Mouse (Mus musculus) limb, embryonic 14.5 days (tissue): Measurements from ENCODE around the gene Itpr2. TPM values are rescaled to one million over a fixed set of nuclear protein-coding genes. Genes with fewer than 3 reads are reported as not detected.
A peak's percentile ranks its signal among the peaks of the same experiment; 100 is the strongest.

ENCODE experiments used
- ATAC-seq: fragments of 200-750 bp; cut with Nextera tagmentation; 2 replicates; pipeline ENCODE4 v1.8.0; 2017; ENCODE audit warnings: low read depth, moderate number of reproducible peaks, moderate TSS enrichment; ENCODE audit not compliant: low FRiP score
- DNase-seq: peaks from one replicate; pipeline ENCODE4 v3.0.0-alpha.2; 2015; ENCODE audit warnings: low spot score
- H3K27ac ChIP-seq: fragments of 300-500 bp; sonication (generic); replicated peaks from 2 replicates; pipeline ENCODE4 v1.5.1; 2014; ENCODE audit warnings: low read depth, mild to moderate bottlenecking, low read length, moderate library complexity, mixed read lengths
- H3K27me3 ChIP-seq: fragments of 300-500 bp; sonication (generic); 2 replicates; pipeline ENCODE4 v1.6.1; 2014; ENCODE audit warnings: low read length, mixed read lengths; ENCODE audit not compliant: control insufficient read depth, insufficient read depth
- H3K36me3 ChIP-seq: fragments of 300-500 bp; sonication (generic); 2 replicates; pipeline ENCODE4 v1.6.1; 2014; ENCODE audit warnings: mild to moderate bottlenecking, low read length, moderate library complexity, mixed read lengths; ENCODE audit not compliant: control insufficient read depth, insufficient read depth
- H3K4me1 ChIP-seq: fragments of 300-500 bp; sonication (generic); 2 replicates; pipeline ENCODE4 v1.6.1; 2014; ENCODE audit warnings: antibody characterized with exemption, low read length, mixed read lengths; ENCODE audit not compliant: control insufficient read depth, insufficient read depth
- H3K4me2 ChIP-seq: fragments of 300-500 bp; sonication (generic); replicated peaks from 2 replicates; pipeline ENCODE4 v1.6.1; 2014; ENCODE audit warnings: low read depth, mild to moderate bottlenecking, low read length, moderate library complexity; ENCODE audit not compliant: severe bottlenecking
- H3K4me3 ChIP-seq: fragments of 300-500 bp; sonication (generic); replicated peaks from 2 replicates; pipeline ENCODE4 v1.5.1; 2014; ENCODE audit warnings: low read length
- H3K9ac ChIP-seq: fragments of 300-500 bp; sonication (generic); 2 replicates; pipeline ENCODE4 v1.6.1; 2014; ENCODE audit warnings: mild to moderate bottlenecking, low read depth, low read length, moderate library complexity; ENCODE audit not compliant: severe bottlenecking
- H3K9me3 ChIP-seq: fragments of 300-500 bp; sonication (generic); 2 replicates; pipeline ENCODE4 v1.6.1; 2016; ENCODE audit warnings: low read length; ENCODE audit not compliant: control insufficient read depth
- POLR2A ChIP-seq: fragments of 200-500 bp; IDR thresholded peaks from 2 replicates; pipeline ENCODE4 v1.8.0; 2012; ENCODE audit warnings: inconsistent platforms, mild to moderate bottlenecking, moderate library complexity, borderline replicate concordance; ENCODE audit not compliant: insufficient read depth, insufficient read length; ENCODE audit errors: extremely low read depth
- WGBS: fragments of 180-500 bp; shearing (Covaris S2); extraction: QIAGEN DNeasy Blood & Tissue Kit; methylation state at CpG from one replicate; pipeline ENCODE4 v1.1.7; 2014; 5-methylcytosine and 5-hydroxymethylcytosine counted together
- polyA plus RNA-seq, 2 experiments: library from polyadenylated mRNA; depleted of rRNA in 1 of 2; stranded (reverse) in 1 of 2; unstranded in 1 of 2; fragments of >200 nt; fragmentation: Nextera tagmentation in 1 of 2; extraction: Ambion mirVana in 1 of 2; gene quantifications; 2 replicates each; pipeline versions ENCODE4 v1.2.1 to v1.2.3; 2012 to 2014

Gene Itpr2
- polyA plus RNA-seq, 2 experiments: 4.7 to 11.3 TPM

DNA sequence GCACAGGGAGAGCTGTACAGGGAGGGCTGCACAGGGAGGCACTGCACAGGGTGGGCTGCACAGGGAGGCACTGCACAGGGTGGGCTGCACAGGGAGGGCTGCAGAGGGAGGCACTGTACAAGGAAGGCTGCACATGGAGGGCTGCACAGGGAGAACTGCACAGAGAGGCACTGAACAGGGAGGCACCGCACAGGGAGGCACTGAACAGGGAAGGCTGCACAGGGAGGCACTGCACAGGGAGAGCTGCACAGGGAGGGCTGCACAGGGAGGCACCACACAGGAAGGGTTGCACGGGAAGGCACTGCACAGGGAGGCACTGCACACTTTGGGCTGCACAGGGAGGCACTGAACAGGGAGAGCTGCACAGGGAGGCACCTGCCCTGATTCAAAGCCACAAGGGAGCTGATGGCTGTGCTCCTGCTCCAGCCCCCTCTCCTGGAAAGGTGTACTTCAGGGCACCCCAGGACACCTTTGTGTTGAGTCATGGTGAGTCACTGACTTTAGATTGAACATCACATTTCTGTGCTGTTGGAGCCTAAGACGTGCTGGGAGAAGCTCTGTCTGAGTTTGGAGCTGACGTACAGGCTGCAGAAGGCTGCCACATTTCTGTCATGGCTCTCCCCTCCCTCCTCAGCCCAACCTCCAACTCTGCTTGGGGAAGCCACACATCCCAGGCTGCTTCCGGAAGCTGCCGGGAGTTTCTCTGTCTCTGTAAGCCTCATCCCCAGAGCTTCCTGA is 98.9 kb downstream of the Itpr2 start:
- H3K4me2 ChIP-seq: no peak overlapping the region

DNA sequence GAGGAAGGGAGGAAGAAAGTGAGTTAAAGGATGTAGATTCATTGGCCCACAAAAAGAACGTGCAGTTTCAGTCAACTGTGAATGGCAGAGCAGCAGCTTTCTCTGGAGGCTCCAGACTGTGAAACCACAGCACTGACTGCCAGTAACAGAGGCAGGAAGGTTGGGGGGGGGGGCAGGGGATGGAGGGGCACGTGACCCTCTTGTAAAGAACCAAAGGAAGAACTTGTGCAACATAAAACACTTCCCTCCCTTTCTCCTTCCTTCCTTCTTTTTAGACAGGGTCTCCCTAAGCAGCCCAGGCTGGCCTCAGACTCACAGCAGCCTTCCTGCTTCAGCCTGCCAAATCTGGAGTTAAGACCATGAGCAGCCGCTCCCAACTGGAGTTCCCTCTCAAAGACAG is 104.2 kb downstream of the Itpr2 start:
- H3K36me3 ChIP-seq: no peaks in the 10 kb centered on the region
- 0 out of 2 replicates have a peak, but pooled peaks cover 2% of the 10 kb centered on the region for H3K9me3 ChIP-seq
- DNase-seq (no peak), ATAC-seq (no peak)
- no peak overlapping the region for H3K27ac ChIP-seq
- no peak overlapping the region for H3K9ac ChIP-seq
- TF ChIP-seq POLR2A: no peak
- no peak overlapping the region for H3K4me3 ChIP-seq
- no peak overlapping the region for H3K4me2 ChIP-seq
- WGBS: 65% methylated on average over 3 of the region's 3 CpGs
- no peaks in the 10 kb centered on the region for H3K27me3 ChIP-seq
- peaks cover 12% of the 10 kb centered on the region for H3K4me1 ChIP-seq

More for the DNA sequence above, 98.9 kb downstream of the Itpr2 start:
- no peak for TF ChIP-seq POLR2A
- Histone ChIP-seq H3K9me3 (no peaks in the 10 kb centered on the region), H3K27me3 (no peaks in the 10 kb centered on the region), H3K4me3 (no peak overlapping the region), H3K27ac (peak overlapping the region; percentile 52), H3K9ac (no peak overlapping the region), H3K36me3 (no peaks in the 10 kb centered on the region), H3K4me1 (peaks cover 23% of the 10 kb centered on the region)
- ATAC-seq (no peak), DNase-seq (no peak)
- WGBS: 34% methylated on average over 6 of the region's 6 CpGs

DNA sequence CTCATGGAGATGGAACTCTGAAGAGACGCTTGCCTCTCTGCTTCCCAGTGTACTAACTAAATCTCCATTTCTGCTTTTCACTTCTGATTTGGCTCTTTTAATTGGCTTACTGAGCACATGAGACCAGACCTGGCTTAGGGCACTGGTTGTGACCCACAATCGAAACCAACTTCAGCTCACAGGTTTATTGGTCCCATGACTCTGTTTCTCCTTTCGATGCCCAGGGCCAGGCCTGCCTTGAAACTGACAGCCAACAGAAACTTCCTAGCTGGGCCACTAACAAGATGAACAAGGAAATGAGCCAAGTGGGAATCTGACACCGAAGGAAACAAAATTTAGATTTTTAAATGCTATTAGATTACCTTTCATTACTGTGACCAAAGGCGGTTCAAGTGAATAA is 105.8 kb downstream of the Itpr2 start:
- Histone ChIP-seq H3K9me3 (peaks cover 2% of the 10 kb centered on the region; the same call in 1 of the 2 replicates), H3K27ac (no peak overlapping the region), H3K27me3 (no peaks in the 10 kb centered on the region), H3K4me1 (0 out of 2 replicates have a peak, but pooled peaks cover 10% of the 10 kb centered on the region), H3K4me2 (no peak overlapping the region), H3K9ac (no peak overlapping the region), H3K36me3 (no peaks in the 10 kb centered on the region), H3K4me3 (no peak overlapping the region)
- WGBS: 41% methylated on average over 5 of the region's 5 CpGs
- DNase-seq (peak; percentile 56), ATAC-seq (no peak)
- no peak for TF ChIP-seq POLR2A

DNA sequence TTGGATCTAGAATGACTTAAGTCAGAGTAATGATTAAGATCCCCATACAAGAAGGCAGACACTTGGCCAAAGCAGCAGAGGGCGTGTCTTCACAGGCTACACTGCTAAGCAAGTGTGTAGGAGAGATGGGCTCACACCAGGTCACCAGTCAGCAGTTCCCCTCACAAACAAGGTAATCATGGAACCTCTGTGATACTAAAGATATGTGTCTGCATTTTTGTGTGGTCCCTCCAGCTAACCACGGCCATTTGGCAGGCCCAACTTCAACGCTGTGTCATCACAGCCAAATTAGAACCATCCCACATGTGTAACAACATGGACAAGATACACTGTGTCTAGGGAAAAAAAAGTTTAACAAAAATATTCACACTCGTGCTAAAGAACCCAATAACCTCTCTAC is 106.4 kb downstream of the Itpr2 start:
- no peak for TF ChIP-seq POLR2A
- 70% methylated on average over 4 of the region's 4 CpGs for WGBS
- ATAC-seq: no peak

DNA sequence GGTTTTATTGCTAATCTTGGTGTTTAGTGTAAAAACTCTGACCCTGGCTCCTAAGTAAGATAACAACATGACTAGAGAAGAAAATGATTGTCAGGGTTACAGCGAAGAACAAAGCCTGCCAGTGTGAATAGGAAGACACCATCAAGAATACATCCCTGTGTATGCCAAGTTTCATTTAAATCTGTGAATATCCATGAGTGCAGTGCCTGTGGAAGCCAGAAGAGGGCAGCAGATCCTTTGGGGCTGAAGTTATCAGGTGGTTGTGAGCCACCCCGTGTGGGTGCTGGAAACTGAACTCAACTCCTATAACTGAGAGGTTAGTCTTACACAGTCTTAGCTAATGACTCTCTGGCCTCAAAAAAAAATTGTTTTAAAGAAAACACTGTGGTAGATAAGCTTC is 109.8 kb downstream of the Itpr2 start:
- no peak for TF ChIP-seq POLR2A
- H3K36me3 ChIP-seq: no peaks in the 10 kb centered on the region
- H3K9me3 ChIP-seq: peaks cover 2% of the 10 kb centered on the region; the same call in 1 of the 2 replicates
- no peak overlapping the region for H3K4me2 ChIP-seq
- H3K4me3 ChIP-seq: no peak overlapping the region
- H3K27me3 ChIP-seq: no peaks in the 10 kb centered on the region
- ATAC-seq: no peak
- H3K9ac ChIP-seq: no peak overlapping the region
- H3K4me1 ChIP-seq: 0 out of 2 replicates have a peak, but pooled peaks cover 9% of the 10 kb centered on the region
- H3K27ac ChIP-seq: no peak overlapping the region
- WGBS: 78% methylated on average over 2 of the region's 2 CpGs
- no peak for DNase-seq

More for the DNA sequence above, 106.4 kb downstream of the Itpr2 start:
- H3K4me1 ChIP-seq: 0 out of 2 replicates have a peak, but pooled peaks cover 10% of the 10 kb centered on the region
- no peaks in the 10 kb centered on the region for H3K36me3 ChIP-seq
- no peaks in the 10 kb centered on the region for H3K27me3 ChIP-seq
- H3K4me3 ChIP-seq: no peak overlapping the region
- no peak overlapping the region for H3K9ac ChIP-seq
- peaks cover 2% of the 10 kb centered on the region; the same call in 1 of the 2 replicates for H3K9me3 ChIP-seq
- DNase-seq: no peak
- H3K4me2 ChIP-seq: no peak overlapping the region
- no peak overlapping the region for H3K27ac ChIP-seq
